Mouse (Mus musculus): ENCODE results near the gene Kdm2b. TPM values are rescaled to one million over a fixed set of nuclear protein-coding genes. Genes with fewer than 3 reads are reported as not detected.

Gene Kdm2b
- polyA plus RNA-seq, 1 experiment from 2014 or later = 8.3 TPM

DNA sequence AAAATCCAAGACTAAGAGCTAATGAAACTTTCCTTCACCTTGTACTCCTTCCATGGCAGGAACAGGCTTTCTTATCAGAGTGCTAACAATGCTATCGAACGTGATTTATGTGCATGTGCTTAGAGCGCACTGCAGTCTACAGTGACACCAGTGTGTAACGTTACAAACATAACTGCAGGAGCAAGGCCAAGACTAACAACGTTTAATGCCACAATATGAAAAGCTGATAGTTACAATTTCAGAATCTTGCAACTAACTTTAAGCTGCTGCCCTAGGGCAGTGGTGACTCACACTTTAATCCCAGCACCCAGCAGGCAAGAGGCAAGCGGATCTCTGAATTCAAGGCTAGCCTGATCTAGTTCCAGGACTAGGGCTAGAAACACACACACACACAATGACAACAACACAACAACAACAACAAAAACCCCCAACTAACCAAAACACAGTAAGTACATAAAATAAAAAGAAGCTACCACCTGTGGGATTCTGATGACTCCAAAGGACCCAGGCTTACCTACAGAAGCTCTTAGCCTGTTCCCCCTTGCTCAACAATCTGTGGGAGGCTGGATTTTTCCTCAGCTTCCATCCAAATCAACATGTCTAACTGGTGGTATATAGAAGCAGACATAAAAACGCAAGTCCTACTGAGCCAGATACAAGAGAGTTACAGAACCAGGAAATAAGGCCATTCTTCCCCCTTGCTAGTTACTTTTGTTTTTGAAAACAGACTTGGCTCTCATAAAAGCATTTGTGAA lies 104.9 kb downstream of the Kdm2b start:
- no peak overlapping the region for H3K9ac ChIP-seq (replicated peaks)
- no peak for ATAC-seq
- no peak for TF ChIP-seq CTCF (IDR thresholded peaks at IDR 0.05; ENCODE audit: low read depth)
- no peak for TF ChIP-seq EP300 (IDR thresholded peaks at IDR 0.05; ENCODE audit: low read depth)
- no peak overlapping the region for H3K27ac ChIP-seq (ENCODE audit: low read depth)
- peaks cover 11% of the 10 kb centered on the region for H3K36me3 ChIP-seq (replicated peaks; ENCODE audit: insufficient read depth, low read length)
- WGBS (ENCODE audit: insufficient replicate concordance) = 63% methylated on average over 7 of the region's 7 CpGs
- H3K4me3 ChIP-seq (ENCODE audit: low read depth, low read length) = no peak overlapping the region
- no peak for DNase-seq
- H3K4me1 ChIP-seq (ENCODE audit: insufficient read depth) = peaks cover 18% of the 10 kb centered on the region
- H3K27me3 ChIP-seq (ENCODE audit: insufficient read depth, low read length) = no peaks in the 10 kb centered on the region
- no peak overlapping the region for H3K4me2 ChIP-seq (ENCODE audit: low read depth, low read length)
- H3K9me3 ChIP-seq (ENCODE audit: low read length) = no peaks in the 10 kb centered on the region

DNA sequence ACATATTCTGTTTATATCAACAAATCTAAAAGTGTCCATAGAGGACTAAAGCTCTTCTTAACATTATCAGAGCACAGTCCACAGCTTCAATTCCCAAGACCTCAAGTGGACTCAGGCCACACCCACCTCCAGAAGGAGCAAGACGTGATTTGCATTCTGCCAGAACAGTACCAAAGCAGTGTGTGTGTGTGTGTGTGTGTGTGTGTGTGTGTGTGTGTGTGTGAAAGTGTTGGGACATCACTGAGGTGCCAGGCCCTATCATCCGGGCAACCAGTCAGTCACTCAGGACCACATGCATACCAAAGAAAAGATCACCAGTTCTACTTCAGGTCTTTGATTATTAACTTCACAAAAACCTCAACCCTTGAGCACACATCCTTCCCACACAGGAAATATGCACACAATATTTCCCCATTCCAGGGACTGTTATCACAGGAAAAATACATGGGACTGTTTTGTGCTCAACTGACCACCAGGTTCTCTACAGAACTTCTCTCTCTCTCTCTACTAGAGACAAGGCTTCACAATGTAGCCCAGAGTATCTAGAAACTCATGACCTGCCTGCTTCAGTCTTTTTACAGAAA lies 105.9 kb downstream of the Kdm2b start:
- DNase-seq (no peak), ATAC-seq (no peak)
- Histone ChIP-seq H3K4me3 (ENCODE audit: low read depth, low read length) (no peak overlapping the region), H3K4me2 (ENCODE audit: low read depth, low read length) (no peak overlapping the region), H3K27ac (ENCODE audit: low read depth) (no peak overlapping the region), H3K4me1 (ENCODE audit: insufficient read depth) (peaks cover 18% of the 10 kb centered on the region), H3K9ac (replicated peaks) (no peak overlapping the region), H3K27me3 (ENCODE audit: insufficient read depth, low read length) (no peaks in the 10 kb centered on the region), H3K9me3 (ENCODE audit: low read length) (no peaks in the 10 kb centered on the region), H3K36me3 (replicated peaks; ENCODE audit: insufficient read depth, low read length) (peaks cover 21% of the 10 kb centered on the region)
- no peak for TF ChIP-seq CTCF (IDR thresholded peaks at IDR 0.05; ENCODE audit: low read depth)
- TF ChIP-seq EP300 (IDR thresholded peaks at IDR 0.05; ENCODE audit: low read depth) = no peak
- 51% methylated on average over 2 of the region's 2 CpGs for WGBS (ENCODE audit: insufficient replicate concordance)

DNA sequence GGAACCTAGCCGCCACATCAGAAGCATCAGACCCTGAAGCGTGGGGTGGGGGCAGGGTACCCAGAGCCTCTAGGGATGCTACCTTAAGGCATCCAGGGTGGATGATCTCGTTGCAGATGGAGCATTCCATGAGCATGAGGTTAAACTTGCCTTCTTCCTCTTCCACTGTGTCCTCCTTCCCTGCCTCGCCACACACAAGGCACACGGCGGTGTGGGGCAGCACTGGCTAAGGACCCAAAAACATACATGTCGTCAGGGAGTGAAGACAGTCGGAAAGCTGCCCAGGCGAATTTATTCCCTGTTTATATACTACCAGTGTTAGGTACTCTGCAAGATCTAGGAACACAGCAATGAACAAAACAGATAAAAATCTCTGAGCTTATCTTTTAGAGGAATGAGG lies 106.4 kb downstream of the Kdm2b start:
- Histone ChIP-seq H3K9me3 (ENCODE audit: low read length) (no peaks in the 10 kb centered on the region), H3K36me3 (replicated peaks; ENCODE audit: insufficient read depth, low read length) (peaks cover 24% of the 10 kb centered on the region), H3K27ac (ENCODE audit: low read depth) (no peak overlapping the region), H3K4me2 (ENCODE audit: low read depth, low read length) (no peak overlapping the region), H3K27me3 (ENCODE audit: insufficient read depth, low read length) (no peaks in the 10 kb centered on the region), H3K4me3 (ENCODE audit: low read depth, low read length) (no peak overlapping the region), H3K4me1 (ENCODE audit: insufficient read depth) (peaks cover 18% of the 10 kb centered on the region), H3K9ac (replicated peaks) (no peak overlapping the region)
- DNase-seq (no peak), ATAC-seq (no peak)
- WGBS (ENCODE audit: insufficient replicate concordance) = 79% methylated on average over 9 of the region's 9 CpGs
- TF ChIP-seq CTCF (IDR thresholded peaks at IDR 0.05; ENCODE audit: low read depth) (no peak), EP300 (IDR thresholded peaks at IDR 0.05; ENCODE audit: low read depth) (no peak)

DNA sequence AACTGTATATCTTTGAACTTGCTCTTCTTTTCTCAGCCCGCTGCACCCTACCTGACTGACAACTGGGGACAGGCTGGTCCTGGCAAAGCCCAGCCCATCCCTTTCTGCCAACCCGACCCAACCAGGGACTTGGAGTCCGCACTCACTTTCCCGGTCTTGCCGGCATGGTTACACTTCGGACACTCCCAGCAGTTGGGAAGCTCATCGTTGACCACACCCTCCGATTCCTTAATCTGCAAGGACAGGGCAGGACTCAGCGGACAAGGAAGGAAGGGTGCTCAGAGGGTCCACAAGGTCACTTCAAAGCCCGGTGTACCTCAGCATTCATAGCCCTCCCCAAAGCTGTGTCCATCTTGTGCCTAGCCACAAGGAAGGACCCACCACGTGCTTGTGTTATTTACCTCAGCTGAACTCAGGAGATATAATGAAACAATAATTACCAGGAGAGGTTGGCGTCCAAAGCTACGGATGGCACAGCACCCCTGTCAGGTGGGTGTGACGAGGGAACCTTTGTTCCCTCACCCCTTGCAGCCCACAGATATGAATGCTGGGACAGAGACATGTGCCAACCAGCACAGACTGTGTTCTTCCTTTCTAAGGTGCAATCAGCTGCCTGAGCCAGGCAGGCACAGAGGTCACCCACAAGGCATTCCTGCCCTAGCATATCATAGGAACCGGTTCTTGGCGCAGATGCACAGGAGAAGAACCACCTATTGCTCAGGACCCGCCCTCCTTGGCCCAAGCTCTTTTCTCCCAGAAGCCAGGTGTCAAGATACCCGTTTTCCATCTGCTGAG lies 107.2 kb downstream of the Kdm2b start:
- ATAC-seq = no peak
- H3K4me1 ChIP-seq (ENCODE audit: insufficient read depth) = peaks cover 16% of the 10 kb centered on the region
- 87% methylated on average over 18 of the region's 18 CpGs for WGBS (ENCODE audit: insufficient replicate concordance)
- TF ChIP-seq CTCF (IDR thresholded peaks at IDR 0.05; ENCODE audit: low read depth) (no peak), EP300 (IDR thresholded peaks at IDR 0.05; ENCODE audit: low read depth) (no peak)
- H3K9me3 ChIP-seq (ENCODE audit: low read length) = no peaks in the 10 kb centered on the region
- no peak overlapping the region for H3K9ac ChIP-seq (replicated peaks)
- no peak for DNase-seq
- no peak overlapping the region for H3K4me2 ChIP-seq (ENCODE audit: low read depth, low read length)
- no peak overlapping the region for H3K4me3 ChIP-seq (ENCODE audit: low read depth, low read length)
- no peaks in the 10 kb centered on the region for H3K27me3 ChIP-seq (ENCODE audit: insufficient read depth, low read length)
- no peak overlapping the region for H3K27ac ChIP-seq (ENCODE audit: low read depth)
- peaks cover 26% of the 10 kb centered on the region for H3K36me3 ChIP-seq (replicated peaks; ENCODE audit: insufficient read depth, low read length)

DNA sequence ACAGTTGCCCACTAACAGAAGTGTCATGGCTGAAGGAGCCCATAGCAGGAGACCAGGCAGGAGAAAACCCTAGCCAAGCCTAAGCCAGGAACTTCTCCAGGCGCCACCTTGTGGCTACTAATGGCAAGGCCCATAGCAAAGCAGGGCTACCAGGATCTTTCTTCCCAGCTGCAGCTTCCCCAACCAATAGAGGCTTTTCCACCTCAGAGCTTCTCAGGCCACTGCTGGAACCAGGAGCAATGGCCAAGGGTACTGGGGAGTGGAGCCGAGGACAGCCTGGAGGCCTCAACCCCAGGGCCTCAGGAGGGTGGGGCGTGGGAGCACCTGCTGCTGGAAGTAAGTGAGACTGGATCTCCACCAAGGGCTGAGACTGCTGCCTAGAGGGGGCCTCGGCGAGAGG lies 108.3 kb downstream of the Kdm2b start:
- no peaks in the 10 kb centered on the region for H3K9me3 ChIP-seq (ENCODE audit: low read length)
- H3K27ac ChIP-seq (ENCODE audit: low read depth) = no peak overlapping the region
- ATAC-seq (peak; percentile 53), DNase-seq (peak; percentile 77)
- WGBS (ENCODE audit: insufficient replicate concordance) = 59% methylated on average over 5 of the region's 5 CpGs
- no peaks in the 10 kb centered on the region for H3K27me3 ChIP-seq (ENCODE audit: insufficient read depth, low read length)
- H3K36me3 ChIP-seq (replicated peaks; ENCODE audit: insufficient read depth, low read length) = peaks cover 30% of the 10 kb centered on the region
- peaks cover 18% of the 10 kb centered on the region for H3K4me1 ChIP-seq (ENCODE audit: insufficient read depth)
- no peak overlapping the region for H3K9ac ChIP-seq (replicated peaks)
- no peak overlapping the region for H3K4me2 ChIP-seq (ENCODE audit: low read depth, low read length)
- no peak overlapping the region for H3K4me3 ChIP-seq (ENCODE audit: low read depth, low read length)
- TF ChIP-seq EP300 (IDR thresholded peaks at IDR 0.05; ENCODE audit: low read depth) (no peak), CTCF (IDR thresholded peaks at IDR 0.05; ENCODE audit: low read depth) (peak; percentile 89)
